In genomic region chr1:75387469-75387928, GRCm38 (mm10) we compare ENCODE assay signal across 8 mouse cellular contexts. TPM values are rescaled to one million over a fixed set of nuclear protein-coding genes. Genes with fewer than 3 reads are reported as not detected.
A peak's percentile ranks its signal among the peaks of the same experiment; 100 is the strongest.
DNase-seq lines count a peak whose midpoint lies in the region; ATAC-seq and TF ChIP-seq lines count a peak whose summit lies in the region.

No protein-coding gene starts in this region.

- no peak for DNase-seq in liver, embryonic 11.5 days (ENCODE audit: low spot score)
- DNase-seq in liver, postnatal 0 days: no peak
- DNase-seq in forebrain, embryonic 10.5 days (ENCODE audit: extremely low spot score, low spot score): no peak
- DNase-seq in embryo, embryonic 10.5 days (ENCODE audit: low spot score): no peak
- DNase-seq in frontal cortex, adult 2 months (ENCODE audit: extremely low spot score in 1 of 2, low spot score in 1 of 2): no peak
- DNase-seq in kidney, adult 11 months: no peak

- peak overlapping the region; percentile 51 for H3K4me2 ChIP-seq in liver, embryonic 11.5 days
- no peak overlapping the region for H3K4me2 ChIP-seq in liver, postnatal 0 days (ENCODE audit: low read depth, low read length)
- H3K4me2 ChIP-seq in hindbrain, embryonic 16.5 days (ENCODE audit: low read length): peak overlapping the region; percentile 46
- peak overlapping the region; percentile 44; the same call in 1 of the 2 replicates for H3K4me2 ChIP-seq in neural tube, embryonic 14.5 days (ENCODE audit: low read depth, low read length)

- ATAC-seq in liver, embryonic 11.5 days (replicated peaks; ENCODE audit: low FRiP score): no peak
- no peak for ATAC-seq in liver, postnatal 0 days
- no peak for ATAC-seq in hindbrain, embryonic 16.5 days
- ATAC-seq in neural tube, embryonic 14.5 days (ENCODE audit: low read depth): no peak

- H3K9me3 ChIP-seq in liver, embryonic 11.5 days (ENCODE audit: control insufficient read depth, low read length): no peaks in the 10 kb centered on the region
- H3K9me3 ChIP-seq in liver, postnatal 0 days (ENCODE audit: low read length): peaks cover 7% of the 10 kb centered on the region; the same call in 1 of the 2 replicates
- no peaks in the 10 kb centered on the region for H3K9me3 ChIP-seq in forebrain, embryonic 10.5 days
- H3K9me3 ChIP-seq in hindbrain, embryonic 16.5 days (ENCODE audit: control insufficient read depth, low read length): no peaks in the 10 kb centered on the region
- no peaks in the 10 kb centered on the region for H3K9me3 ChIP-seq in neural tube, embryonic 14.5 days (ENCODE audit: control insufficient read depth, low read length)

- H3K27me3 ChIP-seq in liver, embryonic 11.5 days (replicated peaks; ENCODE audit: control insufficient read depth, insufficient read depth, low read length): peaks cover 78% of the 10 kb centered on the region
- peaks cover 71% of the 10 kb centered on the region for H3K27me3 ChIP-seq in liver, postnatal 0 days (ENCODE audit: insufficient read depth, low read length)
- peaks cover 88% of the 10 kb centered on the region for H3K27me3 ChIP-seq in forebrain, embryonic 10.5 days (ENCODE audit: poor library complexity, severe bottlenecking)
- H3K27me3 ChIP-seq in hindbrain, embryonic 16.5 days (replicated peaks; ENCODE audit: control insufficient read depth, insufficient read depth, low read length): peaks cover 9% of the 10 kb centered on the region
- H3K27me3 ChIP-seq in neural tube, embryonic 14.5 days (ENCODE audit: control insufficient read depth, insufficient read depth, low read length): peaks cover 18% of the 10 kb centered on the region

- no peak for TF ChIP-seq EP300 in liver, postnatal 0 days (IDR thresholded peaks at IDR 0.05; ENCODE audit: low read depth)

- H3K4me3 ChIP-seq in liver, embryonic 11.5 days (ENCODE audit: low read depth, low read length): no peak overlapping the region
- no peak overlapping the region for H3K4me3 ChIP-seq in liver, postnatal 0 days (ENCODE audit: low read depth, low read length)
- peak overlapping the region; percentile 42 for H3K4me3 ChIP-seq in forebrain, embryonic 10.5 days
- no peak overlapping the region for H3K4me3 ChIP-seq in hindbrain, embryonic 16.5 days (ENCODE audit: low read length)
- H3K4me3 ChIP-seq in neural tube, embryonic 14.5 days (ENCODE audit: low read depth, low read length): no peak overlapping the region

- no peak overlapping the region for H3K9ac ChIP-seq in liver, embryonic 11.5 days (ENCODE audit: low read depth, low read length)
- H3K9ac ChIP-seq in liver, postnatal 0 days (replicated peaks): no peak overlapping the region
- H3K9ac ChIP-seq in hindbrain, embryonic 16.5 days (ENCODE audit: low read depth, low read length): peak overlapping the region; percentile 38; the same call in 1 of the 2 replicates
- no peak overlapping the region; the same call in 1 of the 2 replicates for H3K9ac ChIP-seq in neural tube, embryonic 14.5 days (replicated peaks; ENCODE audit: low read depth, low read length)

- WGBS in liver, embryonic 11.5 days: 22% methylated on average over 7 of the region's 7 CpGs
- WGBS in liver, postnatal 0 days (ENCODE audit: insufficient replicate concordance): 30% methylated on average over 7 of the region's 7 CpGs
- 8% methylated on average over 7 of the region's 7 CpGs for WGBS in forebrain, embryonic 10.5 days
- WGBS in hindbrain, embryonic 16.5 days: 8% methylated on average over 7 of the region's 7 CpGs
- 15% methylated on average over 7 of the region's 7 CpGs for WGBS in neural tube, embryonic 14.5 days

- no peaks in the 10 kb centered on the region for H3K36me3 ChIP-seq in liver, embryonic 11.5 days (ENCODE audit: control insufficient read depth, insufficient read depth, low read length)
- no peaks in the 10 kb centered on the region for H3K36me3 ChIP-seq in liver, postnatal 0 days (replicated peaks; ENCODE audit: insufficient read depth, low read length)
- peaks cover 14% of the 10 kb centered on the region; the same call in 1 of the 2 replicates for H3K36me3 ChIP-seq in forebrain, embryonic 10.5 days (replicated peaks)
- H3K36me3 ChIP-seq in hindbrain, embryonic 16.5 days (ENCODE audit: control insufficient read depth, insufficient read depth, low read length): no peaks in the 10 kb centered on the region; the same call in 1 of the 2 replicates
- H3K36me3 ChIP-seq in neural tube, embryonic 14.5 days (ENCODE audit: control insufficient read depth, insufficient read depth, low read length): no peaks in the 10 kb centered on the region

- H3K4me1 ChIP-seq in liver, embryonic 11.5 days (replicated peaks; ENCODE audit: control insufficient read depth, insufficient read depth, low read length): peaks cover 7% of the 10 kb centered on the region; the same call in 1 of the 2 replicates
- H3K4me1 ChIP-seq in liver, postnatal 0 days (ENCODE audit: insufficient read depth): peaks cover 4% of the 10 kb centered on the region; the same call in 1 of the 2 replicates
- H3K4me1 ChIP-seq in forebrain, embryonic 10.5 days: peaks cover 70% of the 10 kb centered on the region
- peaks cover 43% of the 10 kb centered on the region for H3K4me1 ChIP-seq in hindbrain, embryonic 16.5 days (ENCODE audit: control insufficient read depth, insufficient read depth, low read depth, low read length)
- H3K4me1 ChIP-seq in neural tube, embryonic 14.5 days (ENCODE audit: control insufficient read depth, insufficient read depth, low read length): peaks cover 38% of the 10 kb centered on the region

- no peak overlapping the region for H3K27ac ChIP-seq in liver, embryonic 11.5 days (ENCODE audit: low read depth, low read length)
- H3K27ac ChIP-seq in liver, postnatal 0 days (ENCODE audit: low read depth): no peak overlapping the region
- H3K27ac ChIP-seq in forebrain, embryonic 10.5 days: peak overlapping the region; percentile 65; the same call in 1 of the 2 replicates
- H3K27ac ChIP-seq in hindbrain, embryonic 16.5 days (ENCODE audit: low read depth, low read length): no peak overlapping the region
- no peak overlapping the region for H3K27ac ChIP-seq in neural tube, embryonic 14.5 days (ENCODE audit: low read depth, low read length)

- no peak for TF ChIP-seq CTCF in liver, postnatal 0 days (IDR thresholded peaks at IDR 0.05; ENCODE audit: low read depth)

RNA-seq across cellular contexts. Expression of gene Speg, which starts 12.4 kb away (rescaled TPM):
- 24.8 and 32.3 TPM in 2 replicates for polyA plus RNA-seq in liver, embryonic 11.5 days (2014; fragmentation: Nextera tagmentation; extraction: Ambion mirVana)
- 3.4 and 3.5 TPM in 2 replicates for polyA plus RNA-seq in liver, postnatal 0 days (2015; fragmentation: Nextera tagmentation; extraction: Ambion mirVana)
- 23.2 and 29.3 TPM in 2 replicates for polyA plus RNA-seq in forebrain, embryonic 10.5 days (2016; fragmentation: Nextera tagmentation; extraction: Ambion mirVana)
- polyA plus RNA-seq in hindbrain, embryonic 16.5 days (2015; fragmentation: Nextera tagmentation; extraction: Ambion mirVana): 20.3 and 20.4 TPM in 2 replicates
- polyA plus RNA-seq in neural tube, embryonic 14.5 days (2014; fragmentation: Nextera tagmentation; extraction: Ambion mirVana): 19.5 and 20.8 TPM in 2 replicates
- polyA plus RNA-seq in frontal cortex, adult 2 months (2012; rRNA removed): 134 and 135 TPM in 2 replicates

RNA-seq across cellular contexts. Expression of gene Des, which starts 27.4 kb away (rescaled TPM):
- polyA plus RNA-seq in liver, embryonic 11.5 days (2014; fragmentation: Nextera tagmentation; extraction: Ambion mirVana): 13.3 and 14.5 TPM in 2 replicates
- polyA plus RNA-seq in liver, postnatal 0 days (2015; fragmentation: Nextera tagmentation; extraction: Ambion mirVana): 4.0 and 14.2 TPM in 2 replicates
- polyA plus RNA-seq in forebrain, embryonic 10.5 days (2016; fragmentation: Nextera tagmentation; extraction: Ambion mirVana): 2.6 and 4.3 TPM in 2 replicates
- polyA plus RNA-seq in hindbrain, embryonic 16.5 days (2015; fragmentation: Nextera tagmentation; extraction: Ambion mirVana): 1.7 and 10.9 TPM in 2 replicates
- 1.1 TPM in 2 replicates for polyA plus RNA-seq in neural tube, embryonic 14.5 days (2014; fragmentation: Nextera tagmentation; extraction: Ambion mirVana)
- polyA plus RNA-seq in frontal cortex, adult 2 months (2012; rRNA removed): 2.5 and 3.5 TPM in 2 replicates

RNA-seq across cellular contexts. Expression of gene Gmppa, which starts 48.2 kb away (rescaled TPM):
- polyA plus RNA-seq in liver, embryonic 11.5 days (2014; fragmentation: Nextera tagmentation; extraction: Ambion mirVana): 64.0 and 69.1 TPM in 2 replicates
- polyA plus RNA-seq in liver, postnatal 0 days (2015; fragmentation: Nextera tagmentation; extraction: Ambion mirVana): 21.0 and 22.0 TPM in 2 replicates
- 55.9 and 60.1 TPM in 2 replicates for polyA plus RNA-seq in forebrain, embryonic 10.5 days (2016; fragmentation: Nextera tagmentation; extraction: Ambion mirVana)
- 77.8 and 78.4 TPM in 2 replicates for polyA plus RNA-seq in hindbrain, embryonic 16.5 days (2015; fragmentation: Nextera tagmentation; extraction: Ambion mirVana)
- 58.6 and 64.5 TPM in 2 replicates for polyA plus RNA-seq in neural tube, embryonic 14.5 days (2014; fragmentation: Nextera tagmentation; extraction: Ambion mirVana)
- 101 and 111 TPM in 2 replicates for polyA plus RNA-seq in frontal cortex, adult 2 months (2012; rRNA removed)
